Mouse (Mus musculus): Measurements from ENCODE around the gene Adamts8.

The Adamts8 gene

GRCm38 (mm10) chr9:30922197-30922894, 20.0 kb upstream of the Adamts8 start, which contains the start of gene Adamts15:
Gene Adamts15, minus strand, starts transcription at chr9:30922452.
- peak; percentile 54 for DNase-seq (ENCODE audit: low read depth, low spot score)

- no peak for DNase-seq (ENCODE audit: low read depth, low spot score)
Measured at GRCm38 (mm10) chr9:30928759-30929158, 13.6 kb upstream of the Adamts8 start.

- DNase-seq (ENCODE audit: low read depth, low spot score), result no peak
Measured at GRCm38 (mm10) chr9:30932346-30932745, 10.0 kb upstream of the Adamts8 start.

GRCm38 (mm10) chr9:30934827-30935226, 7.5 kb upstream of the Adamts8 start:
- no peak for DNase-seq (ENCODE audit: low read depth, low spot score)

GRCm38 (mm10) chr9:30936674-30937438, 5.5 kb upstream of the Adamts8 start:
- peak; percentile 57 for DNase-seq (ENCODE audit: low read depth, low spot score)

- DNase-seq (ENCODE audit: low read depth, low spot score), result peak; percentile 81
Measured at GRCm38 (mm10) chr9:30940328-30940727, 2.0 kb upstream of the Adamts8 start.

- no peak for DNase-seq (ENCODE audit: low read depth, low spot score)
Measured at GRCm38 (mm10) chr9:30943341-30943740, 979 bp downstream of the Adamts8 start.

- no peak for DNase-seq (ENCODE audit: low read depth, low spot score)
Measured at GRCm38 (mm10) chr9:30944234-30944633, 1.9 kb downstream of the Adamts8 start.

- no peak for DNase-seq (ENCODE audit: low read depth, low spot score)
Measured at GRCm38 (mm10) chr9:30945276-30945675, 2.9 kb downstream of the Adamts8 start.

GRCm38 (mm10) chr9:30949422-30949821, 7.1 kb downstream of the Adamts8 start:
- no peak for DNase-seq (ENCODE audit: low read depth, low spot score)

GRCm38 (mm10) chr9:30949971-30950370, 7.6 kb downstream of the Adamts8 start:
- no peak for DNase-seq (ENCODE audit: low read depth, low spot score)

GRCm38 (mm10) chr9:30950592-30950991, 8.2 kb downstream of the Adamts8 start:
- DNase-seq (ENCODE audit: low read depth, low spot score), result no peak

GRCm38 (mm10) chr9:30951461-30951860, 9.1 kb downstream of the Adamts8 start:
- no peak for DNase-seq (ENCODE audit: low read depth, low spot score)

- no peak for DNase-seq (ENCODE audit: low read depth, low spot score)
Measured at GRCm38 (mm10) chr9:30953287-30953686, 10.9 kb downstream of the Adamts8 start.

- no peak for DNase-seq (ENCODE audit: low read depth, low spot score)
Measured at GRCm38 (mm10) chr9:30955246-30955645, 12.9 kb downstream of the Adamts8 start.

GRCm38 (mm10) chr9:30963780-30964179, 21.4 kb downstream of the Adamts8 start:
- no peak for DNase-seq (ENCODE audit: low read depth, low spot score)

GRCm38 (mm10) chr9:30964685-30965084, 22.3 kb downstream of the Adamts8 start:
- no peak for DNase-seq (ENCODE audit: low read depth, low spot score)

- no peak for DNase-seq (ENCODE audit: low read depth, low spot score)
Measured at GRCm38 (mm10) chr9:30966881-30967280, 24.5 kb downstream of the Adamts8 start.

- no peak for DNase-seq (ENCODE audit: low read depth, low spot score)
Measured at GRCm38 (mm10) chr9:30968130-30968529, 25.8 kb downstream of the Adamts8 start.

GRCm38 (mm10) chr9:30970001-30970400, 27.6 kb downstream of the Adamts8 start:
- DNase-seq (ENCODE audit: low read depth, low spot score), result no peak

GRCm38 (mm10) chr9:30971967-30972366, 29.6 kb downstream of the Adamts8 start:
- DNase-seq (ENCODE audit: low read depth, low spot score), result no peak

- no peak for DNase-seq (ENCODE audit: low read depth, low spot score)
Measured at GRCm38 (mm10) chr9:30976339-30977023, 34.1 kb downstream of the Adamts8 start.
